Mouse (Mus musculus) neural tube, embryonic 11.5 days (tissue): ENCODE measurements at regions not wholly inside any gene's neighbourhood (a gene's known extent, or its start where the extent isn't known, plus 50 kb on each side); places are given as distances from the start of the nearest gene placed in this dataset.
A peak's percentile ranks its signal among the peaks of the same experiment; 100 is the strongest.

Source experiments
- ATAC-seq: fragments of 200-750 bp; cut with Nextera tagmentation; 2 replicates; pipeline ENCODE4 v1.8.0; 2017; ENCODE audit warnings: moderate number of reproducible peaks, mild to moderate bottlenecking, moderate TSS enrichment, moderate library complexity; ENCODE audit not compliant: insufficient read depth, low FRiP score, low TSS enrichment
- DNase-seq: peaks from one replicate; pipeline ENCODE4 v3.0.0-alpha.2; 2015; ENCODE audit warnings: low spot score
- H3K27ac ChIP-seq: fragments of 300-500 bp; sonication (generic); 2 replicates; pipeline ENCODE4 v1.5.1; 2014; ENCODE audit warnings: low read depth, mild to moderate bottlenecking, low read length
- H3K27me3 ChIP-seq: fragments of 300-500 bp; sonication (generic); 2 replicates; pipeline ENCODE4 v1.6.1; 2014; ENCODE audit warnings: mild to moderate bottlenecking, low read length, mixed read lengths; ENCODE audit not compliant: control insufficient read depth, insufficient read depth
- H3K36me3 ChIP-seq: fragments of 300-500 bp; sonication (generic); 2 replicates; pipeline ENCODE4 v1.6.1; 2014; ENCODE audit warnings: mild to moderate bottlenecking, low read length, moderate library complexity, mixed read lengths; ENCODE audit not compliant: control insufficient read depth, insufficient read depth
- H3K4me1 ChIP-seq: fragments of 300-500 bp; sonication (generic); 2 replicates; pipeline ENCODE4 v1.6.1; 2014; ENCODE audit warnings: low read length, mixed read lengths; ENCODE audit not compliant: control insufficient read depth, insufficient read depth
- H3K4me2 ChIP-seq: fragments of 300-500 bp; sonication (generic); 2 replicates; pipeline ENCODE4 v1.6.1; 2014; ENCODE audit warnings: low read depth, mild to moderate bottlenecking, moderate library complexity
- H3K4me3 ChIP-seq: fragments of 300-500 bp; sonication (generic); 2 replicates; pipeline ENCODE4 v1.5.1; 2014; ENCODE audit warnings: low read depth, low read length
- H3K9ac ChIP-seq: fragments of 300-500 bp; sonication (generic); 2 replicates; pipeline ENCODE4 v1.6.1; 2014; ENCODE audit warnings: mild to moderate bottlenecking, low read length
- H3K9me3 ChIP-seq: fragments of 300-500 bp; sonication (generic); 2 replicates; pipeline ENCODE4 v1.6.1; 2016; ENCODE audit warnings: low read length; ENCODE audit not compliant: control insufficient read depth
- WGBS: fragments of 180-500 bp; shearing (Covaris S2); extraction: QIAGEN DNeasy Blood & Tissue Kit; methylation state at CpG from one replicate; pipeline ENCODE4 v1.1.7; 2014; 5-methylcytosine and 5-hydroxymethylcytosine counted together

DNA sequence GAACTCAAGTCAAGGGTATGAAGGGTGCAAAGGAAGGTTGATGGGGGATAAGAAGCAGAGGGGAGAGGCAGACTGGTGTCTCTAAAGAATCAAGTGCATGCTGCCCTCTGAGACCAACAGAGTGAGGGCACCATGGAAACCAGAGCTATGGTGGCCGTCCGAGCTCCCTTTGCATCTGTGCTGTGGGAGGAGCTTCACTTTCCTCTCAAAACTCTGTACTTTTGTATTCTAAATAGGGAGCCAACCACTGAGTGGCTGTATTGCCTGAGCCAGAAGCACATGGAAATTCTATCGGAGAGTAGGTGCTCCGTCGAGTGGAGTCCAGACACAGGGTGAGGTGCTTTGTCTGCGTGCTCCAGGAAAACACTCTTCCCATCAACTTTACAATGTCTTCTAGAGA is 119.9 kb downstream of the Gm11011 start:
- no peak overlapping the region for H3K9ac ChIP-seq
- peaks cover 2% of the 10 kb centered on the region; the same call in 1 of the 2 replicates for H3K4me1 ChIP-seq
- WGBS, result 86% methylated on average over 6 of the region's 6 CpGs
- no peaks in the 10 kb centered on the region for H3K36me3 ChIP-seq
- no peak overlapping the region for H3K27ac ChIP-seq
- H3K27me3 ChIP-seq, result no peaks in the 10 kb centered on the region
- H3K9me3 ChIP-seq, result no peaks in the 10 kb centered on the region
- H3K4me2 ChIP-seq, result no peak overlapping the region
- ATAC-seq (no peak), DNase-seq (no peak)
- no peak overlapping the region for H3K4me3 ChIP-seq

- DNase-seq (no peak), ATAC-seq (no peak)
- H3K4me1 ChIP-seq, result peaks cover 7% of the 10 kb centered on the region; the same call in 1 of the 2 replicates
- H3K36me3 ChIP-seq, result no peaks in the 10 kb centered on the region
- H3K9me3 ChIP-seq, result no peaks in the 10 kb centered on the region
- WGBS, result 90% methylated on average over 5 of the region's 5 CpGs
- H3K4me3 ChIP-seq, result no peak overlapping the region
- no peak overlapping the region for H3K4me2 ChIP-seq
- H3K9ac ChIP-seq, result no peak overlapping the region
- H3K27me3 ChIP-seq, result no peaks in the 10 kb centered on the region
- H3K27ac ChIP-seq, result no peak overlapping the region
Measured at GRCm38 (mm10) chr2:169464106-169464505, 123.4 kb downstream of the Gm11011 start.

DNA sequence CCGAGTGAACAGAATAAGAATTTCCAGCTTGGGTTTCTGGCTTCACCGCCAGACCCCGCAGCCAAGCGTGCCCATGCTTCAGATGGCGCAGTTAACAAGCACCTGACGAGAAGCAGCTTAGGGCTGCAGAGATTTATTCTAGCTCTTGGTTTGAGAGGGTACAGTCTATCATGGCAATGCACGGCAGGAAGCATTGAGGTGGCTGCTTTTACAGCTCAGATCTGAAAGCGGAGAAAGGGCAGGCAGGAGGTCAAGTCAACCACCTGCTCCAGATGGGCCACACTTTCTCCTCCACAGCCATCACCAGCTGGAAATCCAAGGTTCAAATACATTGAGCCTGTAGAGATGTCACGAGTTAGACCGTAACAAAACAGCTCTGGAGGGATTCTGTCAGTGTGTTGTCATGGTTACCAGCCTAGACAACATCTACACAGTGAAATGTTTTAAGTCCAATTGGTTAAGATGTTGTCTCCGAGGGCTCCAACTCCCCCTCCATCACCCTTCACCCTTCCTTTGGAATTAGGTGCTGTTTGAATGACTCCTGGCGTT is 126.0 kb downstream of the Gm11011 start:
- no peak overlapping the region for H3K4me3 ChIP-seq
- no peaks in the 10 kb centered on the region for H3K36me3 ChIP-seq
- 0 out of 2 replicates have a peak, but pooled peaks cover 4% of the 10 kb centered on the region for H3K4me1 ChIP-seq
- no peak overlapping the region for H3K4me2 ChIP-seq
- H3K27ac ChIP-seq, result no peak overlapping the region
- H3K9ac ChIP-seq, result no peak overlapping the region
- no peak for ATAC-seq
- 67% methylated on average over 12 of the region's 12 CpGs for WGBS
- H3K9me3 ChIP-seq, result no peaks in the 10 kb centered on the region
- peak; percentile 28 for DNase-seq
- H3K27me3 ChIP-seq, result no peaks in the 10 kb centered on the region

GRCm38 (mm10) chr2:169452956-169453355 is 134.6 kb downstream of the Gm11011 start:
- Histone ChIP-seq H3K9me3 (no peaks in the 10 kb centered on the region), H3K9ac (no peak overlapping the region), H3K36me3 (no peaks in the 10 kb centered on the region), H3K4me2 (no peak overlapping the region), H3K4me1 (no peaks in the 10 kb centered on the region), H3K27ac (no peak overlapping the region), H3K27me3 (no peaks in the 10 kb centered on the region), H3K4me3 (no peak overlapping the region)
- ATAC-seq (no peak), DNase-seq (no peak)
- WGBS, result 90% methylated on average over 8 of the region's 8 CpGs

DNA sequence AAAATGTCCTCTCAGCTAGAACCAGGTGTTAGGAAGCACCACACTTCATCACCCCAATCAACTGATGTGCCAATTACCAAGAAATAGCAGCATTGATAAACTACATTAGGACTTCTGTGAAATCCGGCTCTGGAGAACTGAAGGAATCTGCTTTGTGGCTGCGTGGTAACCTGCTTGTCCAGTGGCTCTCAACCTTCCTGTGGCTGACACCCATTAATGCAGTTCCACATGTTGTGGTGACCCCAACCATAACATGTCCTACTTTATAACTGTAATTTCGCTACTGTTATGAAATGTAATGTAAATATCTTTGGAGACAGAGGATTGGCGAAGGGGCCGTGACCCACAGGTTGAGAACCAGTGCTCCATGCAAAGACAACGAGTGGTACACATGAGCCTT is 136.7 kb downstream of the Gm11011 start:
- 89% methylated on average over 6 of the region's 6 CpGs for WGBS
- DNase-seq (no peak), ATAC-seq (no peak)
- H3K9me3 ChIP-seq, result no peaks in the 10 kb centered on the region
- H3K4me1 ChIP-seq, result no peaks in the 10 kb centered on the region
- H3K27ac ChIP-seq, result no peak overlapping the region
- H3K4me3 ChIP-seq, result no peak overlapping the region
- no peaks in the 10 kb centered on the region for H3K27me3 ChIP-seq
- H3K36me3 ChIP-seq, result no peaks in the 10 kb centered on the region
- no peak overlapping the region for H3K9ac ChIP-seq
- H3K4me2 ChIP-seq, result no peak overlapping the region

DNA sequence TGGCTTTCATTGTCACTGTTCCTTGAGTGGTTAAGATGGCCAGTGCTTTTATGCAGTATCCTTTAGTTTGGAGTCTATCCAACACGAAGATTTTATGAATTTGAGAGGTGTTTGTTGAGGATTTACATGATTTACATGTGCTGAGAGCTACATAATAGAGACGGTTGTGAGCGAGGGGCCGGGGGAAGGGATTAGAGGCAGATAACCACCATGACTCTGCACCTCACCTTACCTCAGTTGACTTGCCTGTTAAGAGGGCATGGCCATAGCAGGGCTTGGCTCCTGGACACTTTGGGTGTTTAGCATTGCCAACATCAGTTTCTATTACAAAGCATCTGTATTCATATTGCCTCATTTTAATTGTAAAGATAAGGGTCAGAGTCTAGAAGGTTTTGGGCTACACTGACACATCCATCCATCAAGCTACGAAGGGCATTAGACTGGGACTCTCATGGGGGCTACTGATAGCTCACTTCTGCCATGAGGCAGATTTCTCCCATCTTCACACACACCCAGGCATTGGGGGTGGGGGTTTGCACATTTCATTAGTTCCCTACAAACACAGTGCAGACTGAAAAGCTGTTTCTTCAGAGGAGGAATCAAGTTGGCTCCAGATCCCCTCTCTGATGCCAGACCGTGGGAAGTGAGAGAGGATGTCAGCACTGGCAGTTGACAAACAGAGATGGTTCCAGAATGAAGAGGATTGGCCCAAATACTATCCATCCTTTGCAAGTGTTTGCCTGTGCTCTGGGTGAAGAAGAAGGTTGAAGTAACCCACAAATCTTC is 139.9 kb downstream of the Gm11011 start:
- DNase-seq, result no peak

DNA sequence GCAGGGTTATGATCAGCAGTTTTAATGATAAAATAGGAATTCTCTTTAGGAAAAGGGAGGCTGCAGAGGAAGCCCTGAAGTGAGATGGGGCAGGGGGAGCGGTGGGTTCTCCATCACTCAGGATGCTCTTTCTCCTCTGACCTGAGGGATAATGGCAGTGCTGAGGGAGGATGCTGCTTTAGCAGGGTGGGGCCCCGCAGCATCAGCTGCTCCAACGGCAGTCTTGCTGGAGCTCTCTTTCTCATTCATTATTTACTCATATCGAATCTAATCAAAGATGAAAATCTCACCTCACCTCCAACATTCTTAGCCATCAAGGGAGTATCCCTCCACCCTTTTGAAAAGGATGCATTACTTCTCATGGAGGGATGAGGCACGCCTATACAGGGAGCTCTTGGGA is 141.7 kb downstream of the Gm11011 start:
- H3K36me3 ChIP-seq, result no peaks in the 10 kb centered on the region
- H3K4me1 ChIP-seq, result no peaks in the 10 kb centered on the region
- no peaks in the 10 kb centered on the region for H3K27me3 ChIP-seq
- H3K4me3 ChIP-seq, result no peak overlapping the region
- H3K9me3 ChIP-seq, result no peaks in the 10 kb centered on the region
- H3K4me2 ChIP-seq, result no peak overlapping the region
- ATAC-seq (no peak), DNase-seq (no peak)
- H3K9ac ChIP-seq, result no peak overlapping the region
- WGBS, result 89% methylated on average over 5 of the region's 5 CpGs
- H3K27ac ChIP-seq, result no peak overlapping the region

More for the DNA sequence above, 139.9 kb downstream of the Gm11011 start:
- H3K36me3 ChIP-seq, result no peaks in the 10 kb centered on the region
- H3K27ac ChIP-seq, result no peak overlapping the region
- H3K4me2 ChIP-seq, result no peak overlapping the region
- H3K4me3 ChIP-seq, result no peak overlapping the region
- no peak overlapping the region for H3K9ac ChIP-seq
- no peaks in the 10 kb centered on the region for H3K9me3 ChIP-seq
- no peak for ATAC-seq
- no peaks in the 10 kb centered on the region for H3K27me3 ChIP-seq
- WGBS, result 86% methylated on average over 6 of the region's 6 CpGs
- no peaks in the 10 kb centered on the region for H3K4me1 ChIP-seq

GRCm38 (mm10) chr2:169445371-169445770 is 142.2 kb downstream of the Gm11011 start:
- Histone ChIP-seq H3K36me3 (no peaks in the 10 kb centered on the region), H3K27me3 (no peaks in the 10 kb centered on the region), H3K4me2 (no peak overlapping the region), H3K4me3 (no peak overlapping the region), H3K9ac (no peak overlapping the region), H3K27ac (no peak overlapping the region), H3K9me3 (no peaks in the 10 kb centered on the region), H3K4me1 (no peaks in the 10 kb centered on the region)
- 86% methylated on average over 12 of the region's 12 CpGs for WGBS
- ATAC-seq, result no peak
- no peak for DNase-seq

- no peak overlapping the region for H3K9ac ChIP-seq
- 70% methylated on average over 8 of the region's 8 CpGs for WGBS
- H3K9me3 ChIP-seq, result no peaks in the 10 kb centered on the region
- no peaks in the 10 kb centered on the region for H3K4me1 ChIP-seq
- no peak overlapping the region for H3K4me2 ChIP-seq
- no peaks in the 10 kb centered on the region for H3K36me3 ChIP-seq
- ATAC-seq (no peak), DNase-seq (no peak)
- H3K4me3 ChIP-seq, result no peak overlapping the region
- no peak overlapping the region for H3K27ac ChIP-seq
- no peaks in the 10 kb centered on the region for H3K27me3 ChIP-seq
Measured at GRCm38 (mm10) chr2:169443271-169443670, 144.3 kb downstream of the Gm11011 start.
